Mouse (Mus musculus) layer of hippocampus, adult 9-10 months (tissue): ENCODE measurements around the gene Kif28.
A peak's percentile ranks its signal among the peaks of the same experiment; 100 is the strongest.
"Not testable (repeated sequence)": the region's sequence is repeated elsewhere in the genome, so short reads cannot be mapped to it uniquely, and the experiment has no call there.

Experiments
- DNase-seq: peaks from one replicate; pipeline ENCODE4 v3.0.0; 2022; ENCODE audit warnings: low spot score

The Kif28 gene

GRCm38 (mm10) chr1:179745171-179745570 is at the start of gene Kif28:
Kif28 (minus strand) TSS chr1:179745271.
- no peak for DNase-seq

GRCm38 (mm10) chr1:179787281-179787680 is 42.2 kb upstream of the Kif28 start:
- no peak for DNase-seq

GRCm38 (mm10) chr1:179785502-179785901 is 40.4 kb upstream of the Kif28 start:
- DNase-seq = no peak

- DNase-seq = no peak
Measured at GRCm38 (mm10) chr1:179784098-179784497, 39.0 kb upstream of the Kif28 start.

- no peak for DNase-seq
Measured at GRCm38 (mm10) chr1:179776831-179777230, 31.8 kb upstream of the Kif28 start.

- no peak for DNase-seq
Measured at GRCm38 (mm10) chr1:179760553-179760952, 15.5 kb upstream of the Kif28 start.

- no peak for DNase-seq
Measured at GRCm38 (mm10) chr1:179760086-179760485, 15.0 kb upstream of the Kif28 start.

GRCm38 (mm10) chr1:179756477-179756876 is 11.4 kb upstream of the Kif28 start:
- no peak for DNase-seq

GRCm38 (mm10) chr1:179753006-179753405 is 7.9 kb upstream of the Kif28 start:
- DNase-seq = no peak

- DNase-seq = no peak
Measured at GRCm38 (mm10) chr1:179752276-179752675, 7.2 kb upstream of the Kif28 start.

- no peak for DNase-seq
Measured at GRCm38 (mm10) chr1:179743593-179744193, 1.4 kb downstream of the Kif28 start.

- no peak for DNase-seq
Measured at GRCm38 (mm10) chr1:179736483-179736882, 8.6 kb downstream of the Kif28 start.

GRCm38 (mm10) chr1:179734500-179735474 is 10.3 kb downstream of the Kif28 start:
- DNase-seq = peak; percentile 40

GRCm38 (mm10) chr1:179731391-179731790 is 13.7 kb downstream of the Kif28 start:
- DNase-seq = no peak

- DNase-seq = no peak
Measured at GRCm38 (mm10) chr1:179728661-179729060, 16.4 kb downstream of the Kif28 start.

- no peak for DNase-seq
Measured at GRCm38 (mm10) chr1:179722811-179723469, 22.1 kb downstream of the Kif28 start.

- DNase-seq = no peak
Measured at GRCm38 (mm10) chr1:179715786-179716185, 29.3 kb downstream of the Kif28 start.

GRCm38 (mm10) chr1:179715289-179715688 is 29.8 kb downstream of the Kif28 start:
- not testable (repeated sequence) for DNase-seq

GRCm38 (mm10) chr1:179713367-179713766 is 31.7 kb downstream of the Kif28 start:
- DNase-seq = no peak

GRCm38 (mm10) chr1:179712658-179713057 is 32.4 kb downstream of the Kif28 start:
- DNase-seq = no peak

- DNase-seq = no peak
Measured at GRCm38 (mm10) chr1:179710739-179711138, 34.3 kb downstream of the Kif28 start.

- DNase-seq = peak; percentile 68
Measured at GRCm38 (mm10) chr1:179709390-179709789, 35.7 kb downstream of the Kif28 start.

GRCm38 (mm10) chr1:179705154-179705553 is 39.9 kb downstream of the Kif28 start:
- peak; percentile 15 for DNase-seq
